Mouse (Mus musculus): ENCODE results near the gene Gm14632. TPM values are rescaled to one million over a fixed set of nuclear protein-coding genes. Genes with fewer than 3 reads are reported as not detected.
"Not testable (repeated sequence)": the region's sequence is repeated elsewhere in the genome, so short reads cannot be mapped to it uniquely, and the experiment has no call there.

Gene Gm14632
- polyA plus RNA-seq (2016; fragmentation: Nextera tagmentation; extraction: Ambion mirVana): not detected in 2 replicates

DNA sequence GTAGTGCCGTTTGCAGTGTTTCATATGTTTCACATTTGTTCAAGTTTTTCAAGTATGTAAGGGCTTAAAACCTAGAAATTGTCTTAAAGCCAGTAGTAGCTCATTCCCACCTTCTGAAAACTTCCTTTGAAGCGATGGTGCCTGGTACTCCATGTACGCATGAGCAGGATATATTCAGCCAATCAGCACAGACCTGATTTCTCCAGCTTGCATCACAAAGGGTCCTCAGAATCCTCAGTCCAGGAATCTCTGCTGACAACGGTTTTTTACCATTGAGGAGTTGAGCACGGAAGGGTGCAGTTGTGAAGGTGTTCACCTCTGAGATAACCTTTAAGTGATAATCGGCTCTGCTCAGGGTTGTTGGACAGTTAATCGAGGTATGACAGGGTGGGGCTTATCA is at the start of gene Gm14632:
Gene Gm14632 (plus strand): TSS at position 301 of the 400 bp plus-strand sequence.
- H3K36me3 ChIP-seq (replicated peaks); H3K4me1 ChIP-seq; H3K9me3 ChIP-seq; H3K27ac ChIP-seq; DNase-seq (ENCODE audit: extremely low spot score, low spot score); H3K4me3 ChIP-seq; H3K27me3 ChIP-seq (ENCODE audit: poor library complexity, severe bottlenecking): not testable (repeated sequence)
- 90% methylated on average over 4 of the region's 7 CpGs for WGBS

Measured in forebrain, embryonic 10.5 days (tissue).